Mouse (Mus musculus) lung, postnatal 36 days (tissue): ENCODE data around the gene Bud23.
"Not testable (repeated sequence)": the region's sequence is repeated elsewhere in the genome, so short reads cannot be mapped to it uniquely, and the experiment has no call there.

ENCODE experiments used
- DNase-seq: peaks from one replicate; pipeline ENCODE4 v3.0.0; 2022; ENCODE audit warnings: mixed read lengths

Bud23 gene

DNA sequence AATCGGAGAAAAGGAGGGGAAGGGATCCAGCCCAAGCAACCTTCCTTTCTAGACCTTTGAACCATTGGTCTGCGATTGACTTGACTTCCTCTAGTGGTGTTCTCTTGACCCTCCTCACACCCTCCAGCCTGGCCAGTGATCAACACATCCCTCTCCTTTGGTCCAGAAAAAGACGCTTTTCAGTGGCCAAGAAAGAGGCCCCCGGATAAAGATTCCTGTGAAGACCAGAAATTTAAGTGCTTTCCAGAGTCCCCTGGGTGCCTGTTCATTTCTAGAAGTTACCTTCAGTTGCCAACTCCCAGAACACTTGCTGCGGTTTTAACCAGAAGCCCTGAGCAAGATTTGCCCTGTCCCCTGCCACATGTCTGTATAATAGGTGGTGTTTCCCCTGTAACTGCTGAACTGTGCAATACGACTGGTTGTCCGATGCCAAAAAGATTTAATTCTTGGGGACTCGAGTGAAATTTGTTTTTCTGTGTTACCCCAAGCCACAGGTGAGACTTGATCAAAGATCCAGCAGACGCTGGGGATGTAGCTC is at the start of gene Bud23:
Bud23 (minus strand) TSS at position 51 of the 538 bp plus-strand sequence.
- DNase-seq: not testable (repeated sequence)

DNA sequence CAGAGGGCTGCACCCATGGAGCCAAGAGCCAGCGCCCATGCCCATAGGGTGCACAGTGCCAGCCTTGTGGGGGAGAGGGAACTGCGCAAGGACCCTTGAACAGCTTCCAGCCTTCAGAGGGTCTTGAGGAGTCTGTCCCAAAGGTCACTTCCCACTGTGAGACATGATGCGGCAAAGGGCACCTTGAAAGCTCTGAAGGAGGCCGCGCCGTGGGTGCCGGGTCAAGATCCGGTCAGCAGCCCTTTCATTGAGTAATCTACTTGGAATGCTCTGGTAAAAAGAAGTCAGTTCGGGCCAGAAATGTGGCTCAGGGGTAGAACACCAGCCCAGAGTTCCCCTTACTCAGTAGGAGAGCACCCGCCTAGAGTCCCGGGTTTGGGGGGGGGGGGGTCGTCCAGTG is 49.0 kb upstream of the Bud23 start:
- no peak for DNase-seq

DNA sequence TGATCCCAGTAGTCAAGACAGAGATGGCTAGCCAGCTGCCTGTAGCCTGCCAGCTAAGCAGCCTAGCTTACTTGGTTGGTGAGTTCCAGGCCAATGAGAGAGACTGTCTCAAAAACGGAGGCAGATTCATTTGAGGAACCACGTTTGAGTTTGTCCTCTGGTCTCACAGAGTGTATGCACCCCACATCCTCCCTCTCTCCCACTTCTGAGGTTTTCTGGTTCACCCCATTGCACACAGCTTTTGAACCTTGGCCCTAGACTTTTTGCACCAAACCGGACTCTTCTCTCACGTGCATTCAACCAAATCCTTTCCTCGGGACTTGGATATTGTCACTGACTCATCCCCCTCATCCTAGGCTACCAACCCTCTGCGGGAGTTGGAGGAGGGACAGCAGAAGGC is 45.2 kb upstream of the Bud23 start:
- no peak for DNase-seq

DNA sequence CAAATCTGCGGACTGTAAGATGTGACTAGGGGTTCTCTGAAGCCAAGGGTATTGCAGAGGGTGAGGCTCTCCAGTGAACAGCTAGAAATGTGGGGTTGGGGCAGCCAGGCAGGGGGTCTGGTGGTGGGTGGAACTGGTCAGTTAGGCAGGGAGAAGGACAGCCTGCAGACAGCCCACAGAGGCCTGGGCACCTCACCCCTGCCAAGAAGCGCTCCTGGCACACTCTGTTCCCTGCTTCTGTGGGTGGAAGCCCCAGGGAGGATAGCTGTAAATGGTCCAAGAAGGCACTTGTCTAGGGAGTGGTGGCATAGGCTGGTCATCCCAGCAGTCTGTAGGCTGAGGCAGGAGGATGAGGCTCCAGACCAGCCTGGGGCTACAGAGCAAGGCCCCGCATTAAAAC is 44.7 kb upstream of the Bud23 start:
- no peak for DNase-seq

DNA sequence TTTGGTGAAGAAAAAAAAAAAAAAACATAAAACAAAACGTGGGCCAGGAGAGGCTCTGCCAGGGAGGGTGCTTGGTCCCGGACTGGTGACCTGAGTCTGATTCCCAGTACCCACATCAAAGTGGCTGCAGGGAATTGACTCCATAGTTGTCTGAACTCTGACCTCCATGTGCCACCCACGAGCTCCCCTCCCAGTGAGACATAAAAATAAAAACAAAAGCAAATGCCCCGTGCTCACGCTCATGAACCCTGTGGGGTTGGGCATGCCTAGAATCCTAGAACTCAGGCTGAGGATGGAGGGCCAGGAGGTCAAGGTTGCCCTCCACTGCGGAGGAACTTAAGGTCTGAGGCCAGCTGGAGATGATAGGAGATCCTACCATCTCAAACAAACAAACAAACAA is 44.3 kb upstream of the Bud23 start:
- no peak for DNase-seq

DNA sequence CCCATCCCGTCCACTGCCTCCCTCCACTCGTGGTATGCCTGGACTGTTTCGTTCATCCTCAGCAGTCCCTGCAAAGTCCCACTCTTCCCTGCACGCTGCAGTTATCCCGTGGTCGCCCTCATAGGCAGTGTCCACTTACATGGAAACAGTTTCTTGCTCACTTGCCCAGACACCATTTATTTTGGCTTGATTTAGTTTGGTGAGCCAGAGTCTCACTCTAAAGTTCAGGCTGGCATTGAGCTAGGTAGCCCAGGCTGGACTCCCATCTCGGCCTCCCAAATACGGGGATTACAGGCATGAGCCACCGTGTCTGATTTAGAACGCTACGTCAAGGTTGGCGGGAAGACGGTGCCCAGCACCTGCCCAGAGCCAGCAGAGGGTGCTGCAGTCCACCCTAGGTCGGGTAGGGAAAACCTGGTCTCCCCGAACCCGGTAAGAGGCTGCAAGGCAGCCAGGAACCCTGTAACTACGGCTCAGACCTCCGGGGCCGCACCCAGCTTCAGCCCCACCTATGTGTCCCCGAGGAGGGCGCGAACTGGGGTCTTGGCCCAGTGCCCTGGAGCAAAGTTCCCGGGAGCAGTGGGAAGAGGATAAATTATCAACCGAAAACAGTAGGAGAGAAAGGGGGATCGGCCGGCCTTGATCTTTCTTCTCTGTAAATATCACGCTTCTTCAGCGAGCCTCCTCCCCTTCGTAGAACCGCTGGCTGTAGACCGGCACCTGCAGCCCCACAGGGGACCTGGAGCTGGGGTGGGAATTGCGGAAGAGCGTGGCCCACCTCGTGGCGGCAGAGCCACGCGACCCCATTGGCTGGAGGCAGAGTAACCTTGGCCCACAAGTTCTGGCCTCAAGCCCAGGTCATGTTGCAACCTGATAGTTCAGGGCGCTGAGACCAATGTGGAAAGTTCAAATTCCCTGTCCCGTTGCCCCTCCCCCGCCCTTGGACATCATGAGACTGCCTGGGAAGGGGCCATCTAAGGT is 43.1 kb upstream of the Bud23 start:
- peak; percentile 74 for DNase-seq

DNA sequence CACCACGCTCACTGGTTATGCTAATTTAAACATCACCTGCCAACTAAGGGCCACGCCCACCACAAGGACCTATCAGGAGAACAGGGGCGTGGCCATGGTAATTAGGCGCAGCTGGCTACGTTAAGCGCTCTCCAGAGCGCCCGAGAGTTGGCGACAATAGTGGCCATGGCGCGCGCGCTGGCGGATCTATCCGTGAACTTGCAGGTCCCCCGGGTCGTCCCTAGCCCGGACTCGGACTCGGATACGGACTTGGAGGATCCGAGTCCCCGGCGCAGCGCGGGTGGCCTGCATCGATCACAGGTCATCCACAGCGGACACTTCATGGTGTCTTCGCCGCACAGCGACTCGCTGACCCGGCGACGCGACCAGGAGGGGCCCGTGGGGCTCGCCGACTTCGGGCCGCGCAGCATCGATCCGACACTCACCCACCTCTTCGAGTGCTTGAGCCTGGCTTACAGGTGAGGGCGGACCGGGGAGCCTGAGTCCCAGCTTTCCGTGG is 42.0 kb upstream of the Bud23 start:
- DNase-seq: peak; percentile 95

DNA sequence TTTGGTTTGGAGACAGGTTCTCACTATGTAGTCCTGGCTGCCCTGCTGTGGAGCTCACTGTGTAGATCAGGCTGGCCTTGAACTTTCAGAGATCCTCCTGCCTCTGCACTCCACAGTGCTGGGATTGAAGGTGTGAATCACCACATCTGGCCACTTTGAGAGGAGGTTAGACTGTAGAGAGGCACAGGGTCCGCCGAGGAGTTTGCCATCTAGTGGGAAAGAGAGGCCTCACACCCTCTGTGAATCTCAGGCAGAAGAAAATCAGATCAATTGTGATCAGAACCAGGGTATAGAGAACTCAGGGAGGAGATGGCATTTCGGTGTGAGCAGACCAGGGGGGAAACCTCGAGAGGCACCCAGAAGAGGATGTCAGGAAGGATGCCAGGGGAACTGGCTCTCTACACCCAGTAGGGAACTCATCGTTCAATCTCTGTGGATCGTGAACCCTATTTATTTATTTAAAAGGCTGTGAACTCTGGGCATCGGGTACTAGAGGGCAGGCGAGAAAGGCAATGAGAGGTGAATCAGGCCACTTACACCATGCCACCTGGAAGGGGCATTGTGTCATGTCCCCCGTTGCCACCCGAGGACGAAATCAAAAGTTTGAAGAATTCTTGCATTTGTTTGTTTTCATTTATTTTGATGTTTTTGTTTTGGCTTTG is 39.4 kb upstream of the Bud23 start:
- peak; percentile 17 for DNase-seq

DNA sequence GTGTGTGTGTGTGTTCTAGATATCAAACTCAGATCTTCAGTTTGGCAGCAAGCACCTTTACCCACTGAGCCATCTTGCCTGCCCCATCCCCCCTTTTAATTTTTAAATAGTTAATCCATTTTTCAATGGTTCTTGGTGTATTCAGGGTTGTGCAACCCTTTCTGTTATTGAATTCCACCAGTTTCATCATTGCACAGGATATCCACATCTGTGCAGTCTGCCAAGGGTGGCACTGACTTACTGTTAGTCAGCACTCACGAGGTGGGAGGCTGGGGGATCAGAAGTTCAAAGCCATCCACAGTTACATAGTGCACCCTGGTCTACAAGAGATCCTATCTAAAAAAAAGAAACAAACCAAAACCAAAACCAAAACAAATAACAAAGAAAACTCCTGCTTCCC is 36.2 kb upstream of the Bud23 start:
- DNase-seq: no peak

DNA sequence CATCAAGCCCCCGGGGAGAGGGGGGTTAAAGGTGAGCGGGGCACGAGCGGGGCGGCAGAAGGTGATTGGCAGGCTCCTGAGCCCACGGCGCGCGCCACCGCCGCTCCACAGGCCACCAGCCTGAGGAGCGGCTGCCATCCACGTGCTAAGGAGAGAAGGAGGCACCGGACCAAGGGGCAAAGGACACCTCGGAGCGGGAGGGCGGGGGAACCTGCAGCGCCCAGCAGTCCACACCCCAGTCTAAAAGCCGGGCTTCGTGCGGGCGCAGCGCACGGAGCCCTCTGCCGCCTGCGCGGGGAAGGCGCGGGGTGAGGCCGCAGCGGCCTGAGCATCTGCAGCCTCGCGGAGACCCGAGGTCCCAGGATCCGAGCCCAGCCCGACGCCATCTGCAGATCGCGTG is 24.9 kb upstream of the Bud23 start, which contains the start of gene Mlxipl:
Mlxipl (plus strand) TSS at position 238 of the 400 bp plus-strand sequence.
- DNase-seq: no peak

DNA sequence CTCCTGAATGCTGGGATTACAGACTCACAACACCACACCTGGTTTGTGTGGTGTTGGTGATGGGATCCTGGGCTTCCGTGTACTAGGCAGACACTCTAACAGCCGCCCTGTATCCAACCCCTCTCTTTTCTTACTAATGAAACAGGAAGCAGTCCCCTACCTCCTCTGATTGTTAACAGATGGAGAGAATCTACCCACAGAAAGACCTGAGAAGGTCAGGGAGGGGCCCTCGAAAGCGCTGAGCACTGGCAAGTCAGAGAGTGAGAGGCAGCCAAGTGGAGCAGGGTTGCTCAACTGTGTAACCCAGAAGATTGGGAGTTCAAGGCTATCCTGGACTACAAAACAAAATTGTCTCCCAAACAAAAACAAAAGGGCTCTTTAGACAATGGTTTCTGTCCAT is 22.1 kb upstream of the Bud23 start:
- no peak for DNase-seq

DNA sequence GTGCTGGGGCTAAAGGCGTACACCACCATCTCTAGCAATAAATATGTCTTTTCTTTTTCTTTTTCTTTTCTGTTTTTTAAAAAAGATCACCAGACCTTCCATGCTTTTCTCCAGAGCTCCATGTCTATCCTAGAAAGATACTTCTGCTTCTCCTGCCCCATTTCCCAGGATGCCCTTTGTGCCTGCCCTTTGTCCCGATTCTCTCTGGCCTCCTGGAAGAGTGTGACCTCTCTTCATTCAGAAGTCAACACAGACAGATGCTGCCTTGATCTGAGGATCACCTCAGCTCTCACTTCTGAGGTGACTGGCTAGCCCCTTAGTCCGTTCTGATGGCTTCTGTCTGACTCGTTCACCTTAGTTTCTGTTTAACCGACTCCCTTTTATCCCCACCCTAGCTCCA is 15.8 kb upstream of the Bud23 start:
- no peak for DNase-seq

DNA sequence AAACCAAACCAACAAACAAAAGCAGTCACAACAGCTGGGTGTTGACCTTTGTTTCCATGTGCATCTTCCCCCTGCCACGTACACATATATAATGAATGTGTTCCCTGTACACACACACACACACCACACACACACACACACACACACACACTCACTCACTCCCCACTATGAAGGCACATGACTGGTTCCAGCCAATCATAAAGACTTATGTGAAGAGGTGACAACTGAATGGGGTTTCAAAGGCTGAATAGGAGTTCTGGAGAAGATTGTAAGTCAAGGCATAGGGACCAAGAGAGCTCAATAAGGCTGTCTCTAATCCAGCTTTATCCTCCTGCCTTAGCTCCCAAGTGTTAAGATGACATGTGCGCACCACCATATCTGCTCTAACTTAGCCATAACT is 14.8 kb upstream of the Bud23 start:
- no peak for DNase-seq

DNA sequence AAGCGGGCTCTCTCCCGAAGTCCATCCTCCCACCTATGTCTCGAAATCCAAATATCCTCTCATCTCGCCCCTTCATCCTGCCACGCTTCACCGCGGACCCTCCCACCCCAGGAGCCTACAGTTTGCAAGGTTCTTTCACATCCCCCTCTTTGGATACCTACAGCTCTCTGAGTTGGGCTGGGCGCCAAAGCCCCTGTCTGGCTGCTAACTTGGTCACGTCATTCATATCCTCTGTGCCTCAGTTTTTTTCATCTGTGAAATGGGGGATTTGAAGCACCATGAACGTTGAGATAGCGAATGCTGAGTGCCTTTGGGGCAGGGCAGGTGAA is 13.7 kb upstream of the Bud23 start:
- DNase-seq: no peak

DNA sequence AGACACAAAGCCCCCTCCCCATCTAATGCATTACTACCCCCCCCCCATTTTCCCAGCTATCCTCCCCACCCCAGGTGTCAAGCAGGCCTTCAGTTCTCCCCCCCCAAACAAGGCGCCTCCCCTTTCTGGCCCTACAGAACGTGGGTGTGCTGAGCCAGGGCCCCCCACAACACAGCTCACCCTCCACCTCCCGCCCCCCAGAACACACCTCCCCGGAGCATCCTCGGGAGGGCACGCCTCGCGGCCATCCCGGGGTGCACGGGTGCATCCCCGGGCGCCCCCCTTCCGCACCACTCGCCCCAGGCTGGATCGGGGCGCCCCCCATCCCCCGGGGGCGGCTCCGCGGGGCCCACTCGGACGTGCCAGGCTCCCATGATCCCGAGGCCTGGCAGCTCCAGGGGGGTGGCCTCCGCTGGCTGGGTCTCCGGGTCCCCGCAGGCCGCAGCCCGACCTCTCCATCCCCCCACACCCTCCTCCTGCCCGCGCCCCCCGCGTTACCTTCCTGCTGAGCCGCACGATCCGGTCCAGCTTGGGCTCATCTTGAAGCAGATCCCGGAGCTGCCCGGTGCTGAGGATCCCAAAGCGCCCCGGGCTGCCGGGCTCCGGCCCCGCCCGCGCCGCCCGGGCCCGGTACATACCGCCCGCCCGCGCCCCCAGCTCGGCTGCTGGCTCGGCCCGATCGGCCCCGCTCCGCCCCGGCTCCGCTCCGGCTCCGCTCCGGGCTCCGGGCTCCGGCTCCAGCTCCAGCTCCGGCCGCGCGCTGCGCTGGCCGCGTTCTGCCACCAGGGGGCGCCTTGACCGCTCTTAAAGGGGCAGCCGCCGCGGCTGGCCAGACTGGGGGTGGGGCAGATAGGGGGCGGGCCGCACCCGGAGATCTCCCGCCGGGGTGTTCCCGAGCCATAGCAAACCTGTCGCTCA is 13.1 kb upstream of the Bud23 start, which contains the start of gene Vps37d:
Vps37d (minus strand) TSS at position 703 of the 918 bp plus-strand sequence.
- peak; percentile 93 for DNase-seq

DNA sequence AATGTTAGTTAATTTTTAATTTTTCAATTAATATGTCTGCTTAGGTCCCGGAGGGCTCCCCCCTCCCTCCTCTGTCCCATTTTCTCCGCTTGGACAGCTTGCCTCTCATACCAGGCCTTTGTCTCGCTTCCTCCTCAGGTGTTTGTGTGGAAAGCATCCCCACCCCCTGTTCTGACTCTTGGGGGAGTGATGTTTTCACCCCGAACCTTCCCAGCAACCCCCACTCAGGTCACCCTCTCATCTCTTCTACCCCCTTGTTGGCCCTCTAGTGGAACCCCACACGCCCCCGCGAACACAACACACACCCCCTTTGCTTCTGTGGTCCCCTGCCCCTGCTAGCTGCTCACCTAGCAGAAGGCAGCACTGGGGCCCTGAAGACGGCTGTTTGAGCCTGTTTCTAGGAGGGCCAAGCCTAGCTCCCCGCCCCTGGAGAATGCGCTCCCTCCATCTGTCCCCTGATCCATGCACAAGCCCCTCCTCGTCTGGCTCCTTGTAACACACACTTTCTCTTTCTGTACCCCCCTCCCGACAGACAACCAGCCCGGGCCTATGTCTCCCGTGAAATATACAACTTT is 12.3 kb upstream of the Bud23 start:
- DNase-seq: peak; percentile 8

DNA sequence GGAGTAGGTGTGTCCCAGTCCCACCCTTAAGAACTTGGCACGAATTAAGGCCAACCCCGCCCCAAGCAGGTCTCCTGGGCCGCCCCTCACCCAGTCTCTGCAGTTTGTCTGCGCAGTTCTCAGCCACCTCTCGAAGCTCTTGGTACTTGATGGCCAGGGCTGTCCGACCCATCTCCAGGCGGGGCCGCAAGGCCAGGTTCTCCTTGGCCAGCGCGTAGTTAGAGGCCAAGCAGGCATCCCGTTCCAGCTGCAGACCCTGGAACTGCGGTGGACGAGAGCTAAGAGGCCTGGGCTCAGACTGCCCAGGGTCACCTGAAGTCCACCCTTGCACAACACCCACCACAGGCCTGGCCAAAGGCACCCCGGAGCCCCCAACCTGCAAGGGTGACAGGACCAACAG is 11.6 kb upstream of the Bud23 start:
- DNase-seq: no peak

DNA sequence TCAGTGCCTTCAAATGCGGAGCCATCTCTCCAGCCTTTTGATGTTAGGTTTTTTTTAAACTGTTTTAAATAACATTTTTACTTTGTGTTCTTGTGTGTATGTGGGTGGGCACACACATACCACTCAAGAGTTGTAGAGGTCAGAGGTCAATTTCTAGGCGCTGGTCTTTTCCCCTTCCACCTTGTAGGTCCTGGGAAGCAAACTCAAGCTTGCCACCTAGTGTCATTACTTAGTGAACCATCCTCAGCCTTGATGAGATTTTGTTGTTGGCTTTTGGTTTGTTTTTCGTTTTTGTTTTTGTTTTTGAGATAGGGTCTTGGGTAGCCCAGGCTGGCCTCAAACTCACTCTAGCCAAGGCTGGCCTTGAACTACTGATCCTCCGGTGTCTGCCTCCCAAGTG is 10.9 kb upstream of the Bud23 start:
- no peak for DNase-seq

DNA sequence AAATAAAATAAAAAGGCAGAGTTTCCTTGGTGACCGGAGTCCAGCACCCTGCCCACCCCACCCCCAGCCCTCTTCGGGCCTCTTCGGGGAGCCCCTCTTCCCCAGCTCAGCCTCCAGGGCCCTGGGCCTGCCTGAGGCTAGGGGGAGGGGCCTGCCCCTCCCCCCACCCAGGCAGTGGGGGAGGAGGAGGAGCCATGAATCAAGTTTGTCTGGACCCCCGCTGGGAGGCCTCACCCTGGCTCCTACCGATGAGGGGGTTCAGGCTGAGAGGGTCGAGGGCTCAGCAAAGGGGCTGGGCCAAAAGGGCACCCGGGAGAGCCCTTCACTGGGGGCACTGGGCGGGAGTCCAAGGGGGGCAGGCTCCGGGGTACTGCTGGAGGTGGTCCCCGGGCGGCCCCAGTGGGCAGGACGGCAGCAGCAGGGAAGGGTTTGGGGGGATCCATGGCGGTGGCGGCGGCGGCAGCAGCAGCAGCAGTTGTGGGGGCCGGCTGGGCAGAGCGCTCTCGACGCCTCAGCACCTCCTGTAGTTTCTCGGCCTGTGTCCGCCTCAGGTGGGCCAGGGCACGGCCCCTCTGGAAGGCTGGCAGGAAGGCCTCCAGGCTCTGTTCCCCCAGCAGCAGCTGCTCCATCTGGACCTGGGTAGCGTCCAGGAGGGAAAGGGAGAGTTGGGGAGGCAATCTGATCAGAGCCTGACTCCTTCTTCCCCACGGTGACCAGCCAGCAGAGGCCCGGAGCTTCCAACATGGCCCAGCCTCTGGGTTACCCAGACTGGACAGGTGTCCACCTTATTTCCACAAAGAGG is 8.8 kb upstream of the Bud23 start:
- no peak for DNase-seq

DNA sequence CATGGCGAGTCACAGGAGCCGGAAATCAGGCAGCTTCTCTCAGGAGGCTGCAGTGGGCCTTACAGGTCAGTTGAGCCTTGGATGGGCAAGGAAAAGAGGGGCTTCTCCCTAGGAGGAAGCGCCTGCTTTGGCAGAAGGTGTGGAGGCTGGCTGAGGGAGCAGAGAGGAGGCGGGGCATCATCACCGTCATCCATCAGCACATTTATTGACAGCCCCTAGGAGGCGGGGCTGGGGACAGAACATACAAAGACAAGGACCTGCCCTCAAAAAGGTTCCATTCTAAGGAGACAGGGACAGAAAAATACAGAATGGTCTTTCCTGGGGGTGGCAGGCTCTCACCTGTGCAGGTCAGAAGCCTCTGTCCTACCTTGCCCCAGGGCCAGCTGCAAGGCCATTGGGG is 8.0 kb upstream of the Bud23 start:
- DNase-seq: no peak

DNA sequence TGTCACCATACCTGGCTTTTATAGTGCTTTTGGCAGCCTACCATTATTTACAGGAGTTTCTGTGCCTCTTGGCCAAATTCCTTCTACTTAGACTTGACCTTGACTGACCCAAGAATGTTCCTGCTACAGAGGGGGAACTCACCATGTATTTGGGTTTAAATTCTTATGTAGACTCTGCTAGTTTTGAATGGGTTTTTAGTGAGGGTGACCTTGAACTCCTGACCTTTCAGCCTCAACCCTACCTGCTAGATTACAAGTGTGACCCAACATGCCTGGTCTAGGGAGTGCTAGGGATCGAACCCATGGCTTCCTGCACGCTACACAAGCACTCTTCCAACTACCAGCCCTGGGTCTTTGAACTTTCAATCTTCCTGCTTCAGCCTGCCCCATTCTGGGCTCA is 7.3 kb upstream of the Bud23 start:
- no peak for DNase-seq
